Mouse (Mus musculus) spleen, postnatal 36 days (tissue): ENCODE measurements around the gene Cutal.
"Not testable (repeated sequence)": the region's sequence is repeated elsewhere in the genome, so short reads cannot be mapped to it uniquely, and the experiment has no call there.

Source experiments
- DNase-seq, 2 experiments: peaks; one replicate each; pipeline ENCODE4 v3.0.0; 2022; ENCODE audit warnings: low spot score in 2 of 2, mixed read lengths in 1 of 2

Gene Cutal

DNA sequence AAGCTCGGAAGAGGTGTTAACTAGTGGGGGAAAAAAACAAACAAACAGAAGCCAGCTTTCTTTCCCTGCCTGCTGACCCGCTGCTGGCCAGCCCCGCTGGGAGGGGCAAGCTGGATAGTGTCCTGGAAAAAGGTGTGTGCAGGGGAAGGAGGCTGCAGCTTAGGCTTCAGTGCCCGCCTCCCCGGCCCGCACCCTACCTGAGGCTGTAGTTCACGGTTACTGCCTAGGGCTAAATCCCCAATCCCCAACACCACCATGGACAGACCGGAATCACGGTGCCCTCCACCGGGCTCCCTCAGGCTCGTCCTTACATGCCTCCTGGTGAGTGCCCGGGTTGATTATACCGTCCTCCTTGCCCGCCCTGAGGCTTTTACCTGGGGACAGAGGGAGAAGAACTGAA lies at the start of gene Cutal:
TSS of gene Cutal (plus strand) at position 126 of the 400 bp plus-strand sequence.
- no peak for DNase-seq

DNA sequence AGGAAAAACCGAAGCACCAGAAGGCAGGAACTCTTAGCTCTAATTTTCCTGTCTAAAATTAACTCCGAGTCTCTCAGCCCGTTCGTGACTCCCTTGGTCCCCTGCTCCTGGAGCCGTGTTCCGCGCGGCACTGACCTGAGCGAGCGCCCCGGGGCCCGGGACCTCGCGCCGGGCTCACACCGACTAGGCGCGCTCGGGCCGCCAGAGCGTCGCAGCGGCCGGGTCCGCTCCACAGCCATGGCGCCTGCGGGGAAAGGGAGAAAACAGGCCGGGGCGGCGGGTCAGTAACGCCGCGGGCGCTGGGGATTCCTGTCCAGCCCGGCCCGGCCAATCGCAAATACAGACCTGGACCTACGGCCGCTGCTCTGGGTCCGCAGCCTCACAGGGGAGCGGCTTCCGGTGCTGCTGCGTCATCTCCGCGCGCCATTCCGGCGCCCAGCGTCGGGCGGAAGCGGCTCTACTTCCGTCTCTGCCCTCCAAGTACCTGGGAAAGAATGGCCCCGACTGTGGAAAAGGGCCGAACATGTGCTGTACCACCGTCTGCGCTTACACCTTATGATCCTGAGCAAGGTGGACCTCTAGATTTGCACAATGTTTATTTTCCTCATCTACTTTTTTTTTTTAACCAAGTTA lies 48.3 kb upstream of the Cutal start, which contains the start of gene Fbxw2:
TSS of gene Fbxw2 (minus strand) at position 485 of the 633 bp plus-strand sequence.
- peak; percentile 89 for DNase-seq

DNA sequence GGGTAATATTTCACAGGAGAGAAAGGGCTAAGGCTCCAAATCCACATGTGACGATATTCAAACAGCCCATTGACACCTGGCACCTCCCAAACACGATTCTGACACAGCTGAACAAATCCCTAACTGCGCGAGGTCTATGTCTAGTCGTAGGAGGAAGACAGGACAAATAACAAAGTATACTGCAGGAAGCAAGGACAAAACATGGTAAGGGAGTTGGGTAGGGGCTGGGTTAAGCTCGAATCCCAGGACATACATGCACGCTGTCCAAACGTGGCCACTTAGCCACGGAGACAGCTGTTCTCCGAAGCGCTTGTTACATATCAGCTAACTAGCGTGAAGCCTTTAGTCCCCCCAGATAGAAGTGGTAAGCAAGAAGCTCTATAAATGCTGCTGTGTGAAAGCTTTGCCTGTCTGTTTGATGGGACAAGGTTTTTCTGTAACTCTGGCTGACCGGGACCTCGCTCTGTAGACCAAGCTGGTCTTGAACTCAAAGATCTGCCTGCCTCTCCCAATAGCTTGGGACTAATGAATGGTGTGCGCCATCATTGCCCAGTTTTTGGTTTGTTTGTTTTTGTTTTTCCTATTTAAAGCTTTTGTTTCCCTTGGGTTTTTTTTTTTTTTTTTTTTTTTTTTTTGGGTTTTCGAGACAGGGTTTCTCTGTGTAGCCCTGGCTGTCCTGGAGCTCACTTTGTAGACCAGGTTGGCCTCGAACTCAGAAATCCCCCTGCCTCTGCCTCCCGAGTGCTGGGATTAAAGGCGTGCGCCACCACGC lies 47.5 kb upstream of the Cutal start:
- DNase-seq, result no peak

- DNase-seq, result no peak
These were observed 46.6 kb upstream of the Cutal start for GRCm38 (mm10) chr2:34827591-34827990.

DNA sequence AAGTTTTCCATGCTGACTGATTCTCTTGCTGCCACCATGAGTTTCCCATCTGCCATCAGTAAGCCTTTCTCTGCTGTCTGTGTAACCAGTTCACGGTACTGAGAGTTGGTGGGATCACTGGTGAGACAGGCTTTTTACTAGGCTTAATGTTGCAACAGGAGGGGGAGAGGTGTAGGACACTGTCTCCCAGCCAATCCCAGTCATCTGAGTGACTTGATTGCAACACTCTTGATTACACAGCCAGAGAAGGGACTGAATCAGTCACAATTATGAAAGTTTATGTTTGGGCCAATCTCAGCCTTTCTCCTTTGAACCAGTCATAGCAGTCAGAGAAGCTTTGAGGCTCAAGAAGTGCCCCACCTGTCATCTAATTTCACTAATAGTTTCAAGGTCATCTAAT lies 46.2 kb upstream of the Cutal start:
- DNase-seq, result no peak

DNA sequence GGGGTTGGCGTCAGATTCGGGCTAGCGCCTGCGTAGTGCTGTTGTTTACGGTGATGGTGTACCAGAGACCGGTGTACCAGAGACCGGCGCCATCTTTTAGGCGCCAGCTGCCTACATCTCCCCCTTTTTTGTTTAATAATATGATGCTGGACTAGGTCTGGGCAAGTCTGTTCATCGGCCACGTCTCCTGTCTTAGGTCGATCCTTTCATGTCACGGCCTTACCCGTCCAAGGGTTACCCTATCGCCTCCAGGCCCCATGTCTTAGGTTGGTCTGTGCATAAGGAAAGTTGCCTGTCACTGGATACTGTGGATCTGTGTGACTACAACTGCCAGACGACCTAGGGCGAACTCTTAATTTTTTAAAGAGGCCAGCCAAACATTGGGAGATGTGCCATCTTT lies 44.1 kb upstream of the Cutal start:
- not testable (repeated sequence) for DNase-seq

DNA sequence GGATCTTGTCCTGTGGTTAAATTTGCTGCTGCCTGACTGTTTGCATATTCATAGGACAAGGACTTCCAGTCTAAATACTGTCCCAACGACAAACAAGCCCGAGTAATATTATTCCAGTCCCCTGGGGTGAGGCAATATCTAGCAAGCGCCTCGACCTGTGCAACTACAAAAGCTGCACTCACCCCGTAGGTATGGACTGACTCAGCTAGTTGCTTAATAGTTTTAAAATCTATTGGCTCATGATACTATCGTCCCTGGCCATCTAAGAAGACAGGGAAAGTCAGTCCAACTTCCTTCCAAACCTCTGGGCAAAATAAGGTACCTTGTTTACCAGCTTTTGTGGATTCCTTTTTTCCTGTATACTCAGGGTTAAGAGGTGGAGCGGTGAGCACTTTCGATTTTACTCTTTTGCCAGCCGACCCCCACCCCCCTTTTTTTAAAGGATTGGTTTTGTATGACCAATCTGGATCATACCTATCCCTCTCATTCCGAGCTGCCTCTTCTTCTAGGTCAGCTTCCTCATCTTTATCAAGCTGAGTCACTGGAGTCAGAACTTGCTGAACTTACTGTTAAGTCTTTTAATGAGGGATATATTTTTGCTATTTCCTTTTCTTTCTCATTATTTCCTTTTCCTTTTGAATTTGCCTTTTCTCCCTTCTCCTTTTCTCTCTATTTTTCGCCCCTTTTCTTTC lies 41.3 kb upstream of the Cutal start, which contains the start of gene Gm34653:
TSS of gene Gm34653 (plus strand) at position 242 of the 692 bp plus-strand sequence.
- not testable (repeated sequence) for DNase-seq

DNA sequence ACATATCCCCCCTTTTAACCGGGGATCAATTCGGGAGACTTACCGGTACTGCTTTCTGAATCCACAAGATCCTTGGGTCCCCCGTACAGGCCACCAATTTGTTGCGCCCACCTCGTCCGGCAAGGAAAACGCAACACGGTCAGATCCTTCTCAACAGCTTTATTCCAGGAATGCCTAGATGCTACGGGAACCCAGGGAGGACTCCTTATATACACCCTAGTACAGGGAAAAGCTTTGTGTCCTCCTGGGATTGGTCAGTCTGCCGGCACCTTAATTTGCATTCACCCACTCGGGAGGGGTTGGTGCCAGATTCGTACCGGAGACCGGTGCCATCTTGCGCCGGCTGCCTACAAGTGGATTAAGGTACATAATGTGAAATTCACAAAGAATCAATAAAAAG lies 40.6 kb upstream of the Cutal start:
- no peak for DNase-seq

DNA sequence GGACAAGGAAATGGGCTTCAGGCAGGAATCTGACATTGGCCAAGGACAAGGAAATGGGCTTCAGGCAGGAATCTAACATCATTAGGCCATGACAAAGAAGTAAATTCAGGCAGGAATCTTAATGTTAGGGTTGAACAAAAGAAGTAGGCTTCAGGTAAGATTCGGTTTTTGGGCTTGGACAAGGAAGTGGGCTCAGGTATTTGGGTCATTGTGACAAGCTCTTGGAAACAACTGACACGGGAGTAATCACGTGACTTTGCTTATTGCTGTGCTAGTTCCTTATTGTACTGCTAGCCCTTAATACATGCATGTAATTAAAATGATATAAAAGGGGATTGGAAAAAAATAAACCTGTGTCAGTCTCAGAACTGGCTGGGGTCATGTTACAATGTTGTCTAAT lies 38.5 kb upstream of the Cutal start:
- DNase-seq, result no peak

DNA sequence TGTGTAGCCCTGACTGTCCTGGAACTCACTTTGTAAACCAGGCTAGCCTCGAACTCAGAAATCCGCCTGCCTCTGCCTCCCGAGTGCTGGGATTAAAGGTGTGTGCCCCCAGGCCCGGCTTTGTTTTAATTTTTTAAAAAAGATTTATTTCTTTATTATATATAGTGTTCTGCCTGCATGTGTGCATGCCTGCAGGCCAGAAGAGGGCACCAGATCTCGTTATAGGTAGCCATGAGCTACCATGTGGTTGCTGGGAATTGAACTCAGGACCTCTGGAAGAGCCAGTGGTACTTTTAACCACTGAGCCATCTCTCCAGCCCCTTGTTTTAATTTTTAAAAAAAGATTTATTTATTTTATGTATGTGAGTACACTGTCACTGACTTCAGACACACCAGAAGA lies 34.1 kb upstream of the Cutal start:
- DNase-seq, result not testable (repeated sequence)

DNA sequence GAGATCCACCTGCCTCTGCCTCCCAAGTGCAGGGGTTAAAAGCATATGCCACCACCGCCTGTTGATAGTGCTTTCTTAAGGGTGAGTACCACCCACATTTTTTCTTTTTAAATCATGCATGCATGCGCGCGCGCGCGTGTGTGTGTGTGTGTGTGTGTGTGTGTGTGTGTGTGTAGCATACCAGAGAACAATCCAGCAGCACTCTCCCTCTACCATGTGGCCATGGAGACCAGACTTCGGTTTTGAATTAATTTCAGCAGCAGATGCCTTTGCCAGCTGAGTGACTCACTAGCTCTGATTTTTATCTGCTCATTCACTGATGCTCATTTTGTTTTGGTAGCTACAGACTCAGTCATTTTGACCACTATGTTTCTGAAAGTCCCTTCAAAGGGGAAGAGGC lies 32.5 kb upstream of the Cutal start:
- DNase-seq, result no peak

DNA sequence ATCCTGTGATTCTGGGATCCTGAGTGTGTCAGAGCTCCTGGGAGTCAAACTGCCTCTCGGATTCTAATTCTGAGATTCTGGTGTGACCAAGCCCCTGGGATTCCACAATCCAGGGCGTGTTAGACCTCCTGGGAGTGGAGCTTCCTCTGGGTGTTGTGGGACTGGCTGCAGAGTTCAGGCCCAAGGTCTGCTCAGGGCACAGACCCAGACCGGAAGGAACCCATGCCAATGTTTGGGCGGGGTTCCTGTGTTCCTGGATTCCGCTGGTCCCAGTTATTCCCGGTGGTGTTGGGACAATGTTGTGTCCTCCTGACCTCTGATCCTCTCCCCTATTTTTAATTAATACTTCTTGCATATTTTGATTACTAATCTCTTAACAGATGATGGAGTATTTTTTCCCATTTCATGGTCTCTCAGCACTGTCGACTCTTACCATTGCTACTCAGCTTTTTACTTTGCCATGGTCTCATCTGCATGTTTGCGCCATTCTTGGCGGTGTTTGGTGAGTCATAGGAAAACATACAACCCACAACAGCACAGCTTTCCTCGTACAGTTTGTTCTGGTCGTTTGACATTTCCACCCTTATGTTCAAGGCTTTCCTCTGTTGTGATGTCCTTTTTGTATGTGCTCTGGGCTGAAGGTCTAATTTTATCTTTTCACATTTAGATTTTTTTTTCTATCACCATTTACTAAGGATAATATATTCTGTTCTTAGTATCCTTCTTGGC lies 30.8 kb upstream of the Cutal start:
- no peak for DNase-seq

DNA sequence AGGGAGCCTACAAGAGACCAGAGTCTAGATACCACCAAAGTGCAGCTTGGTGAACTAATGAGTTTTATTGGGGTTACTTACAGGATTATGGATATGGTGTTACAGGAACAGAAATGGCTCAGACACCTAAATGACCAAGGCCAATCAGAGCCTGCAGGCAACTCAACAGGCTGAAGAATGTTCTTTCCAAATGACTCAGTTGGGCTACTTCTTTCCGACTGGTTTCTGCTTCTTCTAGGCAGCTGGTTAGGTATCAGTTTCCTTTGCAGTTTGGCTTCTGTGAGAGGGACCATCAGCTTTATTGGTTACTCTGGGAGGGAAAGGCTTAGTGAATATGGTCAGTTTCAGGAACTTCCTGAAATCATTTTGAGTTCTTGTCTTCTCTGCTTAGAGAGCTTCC lies 26.5 kb upstream of the Cutal start:
- DNase-seq, result no peak

DNA sequence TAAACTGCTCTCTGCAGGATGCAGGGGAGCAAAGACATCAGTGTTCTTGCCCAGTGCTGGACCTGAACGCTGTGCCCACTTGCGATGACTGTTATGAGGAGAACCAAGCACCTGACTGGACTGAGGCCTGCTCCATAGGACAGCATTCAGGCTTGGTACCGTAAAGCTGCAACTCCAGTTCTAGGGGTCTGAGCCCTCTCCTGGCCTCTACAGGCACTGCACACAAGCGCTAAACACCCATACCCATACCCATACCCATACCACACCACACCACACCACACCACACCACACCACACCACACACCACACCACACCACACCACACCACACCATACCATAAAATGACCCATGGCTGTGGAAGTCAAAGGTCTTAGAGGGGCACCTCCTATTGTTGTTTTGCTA lies 18.9 kb upstream of the Cutal start:
- no peak for DNase-seq

- DNase-seq, result no peak
These were observed 16.5 kb upstream of the Cutal start for GRCm38 (mm10) chr2:34857728-34858127.

GRCm38 (mm10) chr2:34869680-34870079 lies 4.5 kb upstream of the Cutal start:
- peak; percentile 29 to 52 for DNase-seq

DNA sequence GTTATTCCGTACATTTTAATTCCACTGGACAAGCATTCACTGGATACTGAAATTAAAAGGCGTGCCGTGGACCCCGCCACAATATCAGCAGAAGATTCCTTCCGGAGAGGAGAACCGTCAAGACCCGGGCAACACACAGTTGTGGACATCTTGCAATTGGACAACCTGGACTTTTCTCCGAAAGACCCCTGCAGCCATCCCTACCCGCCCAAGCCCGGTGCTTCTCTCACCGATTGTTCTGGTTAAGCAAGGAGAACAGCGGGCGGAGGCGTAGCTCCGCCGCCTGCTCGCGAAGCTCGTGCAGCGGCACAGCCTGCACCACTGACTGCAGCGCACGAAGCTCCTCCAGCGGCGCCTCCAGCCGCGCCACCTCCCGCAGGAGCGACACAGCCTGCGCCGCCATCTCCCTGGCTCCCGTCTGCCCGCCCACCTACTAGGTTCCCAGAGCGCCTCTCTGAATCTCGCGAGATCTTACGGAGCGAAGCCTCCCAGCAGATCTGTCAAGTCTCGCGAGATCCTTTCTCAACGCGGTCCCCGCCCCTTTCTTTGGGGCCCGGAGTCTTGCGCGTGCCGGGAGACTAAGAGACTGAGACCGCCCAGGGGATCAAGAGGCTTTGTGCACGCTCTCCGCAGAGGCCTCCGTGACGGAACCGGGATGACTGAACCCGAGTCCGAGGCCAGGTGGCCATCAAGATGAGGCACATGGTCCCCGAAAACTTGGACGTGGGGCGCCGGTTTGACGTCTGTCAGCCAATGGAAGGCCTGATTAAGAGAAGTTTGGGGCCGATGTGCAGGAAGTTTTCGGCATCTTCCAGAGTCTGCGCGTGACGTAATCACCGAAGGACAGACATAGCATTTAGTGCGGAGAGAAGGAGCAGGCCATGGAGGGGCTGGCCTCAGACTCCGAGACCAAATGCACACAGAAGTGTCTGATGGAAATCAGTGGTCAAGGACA lies 3.4 kb upstream of the Cutal start:
- DNase-seq, result peak; percentile 93 to 95

- DNase-seq, result no peak
These were observed 685 bp downstream of the Cutal start, which contains the start of gene Psmd5 for GRCm38 (mm10) chr2:34874816-34875345. Gene Psmd5, minus strand, starts transcription at chr2:34874968.

GRCm38 (mm10) chr2:34880054-34880453 lies 5.9 kb downstream of the Cutal start:
- DNase-seq, result no peak

DNA sequence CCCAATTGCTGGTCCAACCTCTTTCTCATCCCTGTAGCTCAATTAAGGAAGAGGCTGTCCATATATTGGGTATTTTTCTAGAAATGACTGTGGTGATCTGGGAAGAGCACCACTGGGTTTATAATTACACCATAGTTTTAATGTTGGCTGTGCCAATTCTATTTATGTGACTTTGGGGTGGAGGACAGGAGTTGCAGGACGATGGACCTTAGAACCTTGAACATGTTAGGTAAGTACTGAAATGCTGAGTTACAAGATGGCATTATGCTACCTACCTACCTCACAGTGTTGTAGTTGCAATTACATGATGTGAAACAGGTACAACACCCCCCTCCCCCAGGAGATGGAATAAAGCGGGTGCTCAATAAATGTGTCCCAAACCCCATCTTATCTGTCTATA lies 8.6 kb downstream of the Cutal start:
- no peak for DNase-seq
